Mouse (Mus musculus) forebrain, embryonic 13.5 days (tissue): ENCODE data around the gene Gpc6. TPM values are rescaled to one million over a fixed set of nuclear protein-coding genes. Genes with fewer than 3 reads are reported as not detected.

Experiments
- ATAC-seq: fragments of 200-750 bp; cut with Nextera tagmentation; 2 replicates; pipeline ENCODE4 v1.8.0; 2017
- H3K27ac ChIP-seq: fragments of 300-500 bp; sonication (generic); 2 replicates; pipeline ENCODE4 v1.5.1; 2015; ENCODE audit warnings: inconsistent platforms, mild to moderate bottlenecking, moderate library complexity
- H3K27me3 ChIP-seq: fragments of 300-500 bp; sonication (generic); 2 replicates; pipeline ENCODE4 v1.6.1; 2015; ENCODE audit warnings: mild to moderate bottlenecking, inconsistent platforms
- H3K36me3 ChIP-seq: fragments of 300-500 bp; sonication (generic); 2 replicates; pipeline ENCODE4 v1.6.1; 2015; ENCODE audit warnings: mild to moderate bottlenecking, inconsistent platforms; ENCODE audit not compliant: poor library complexity, severe bottlenecking
- H3K4me1 ChIP-seq: fragments of 300-500 bp; sonication (generic); 2 replicates; pipeline ENCODE4 v1.6.1; 2015; ENCODE audit warnings: inconsistent platforms
- H3K4me2 ChIP-seq: fragments of 300-500 bp; sonication (generic); 2 replicates; pipeline ENCODE4 v1.6.1; 2015; ENCODE audit warnings: inconsistent platforms, mild to moderate bottlenecking, moderate library complexity
- H3K4me3 ChIP-seq: fragments of 300-500 bp; sonication (generic); 2 replicates; pipeline ENCODE4 v1.5.1; 2015; ENCODE audit warnings: mild to moderate bottlenecking, inconsistent platforms
- H3K9ac ChIP-seq: fragments of 300-500 bp; sonication (generic); 2 replicates; pipeline ENCODE4 v1.6.1; 2015; ENCODE audit warnings: mild to moderate bottlenecking, inconsistent platforms
- H3K9me3 ChIP-seq: fragments of 300-500 bp; sonication (generic); replicated peaks from 2 replicates; pipeline ENCODE4 v1.6.1; 2016; ENCODE audit warnings: inconsistent platforms
- WGBS: fragments of 180-500 bp; shearing (Covaris S2); methylation state at CpG from one replicate; pipeline ENCODE4 v1.1.7; 2015; 5-methylcytosine and 5-hydroxymethylcytosine counted together
- polyA plus RNA-seq: library from polyadenylated mRNA; unstranded; fragments of >200 nt; fragmentation: Nextera tagmentation; extraction: Ambion mirVana; gene quantifications from 2 replicates; pipeline ENCODE4 v1.2.1, GENCODE M21; 2015

Gene Gpc6
- polyA plus RNA-seq, 1 experiment from 2014 or later = 20.0 TPM

- WGBS = 91% methylated on average over 11 of the region's 11 CpGs
- Histone ChIP-seq H3K27ac (no peak overlapping the region), H3K27me3 (no peaks in the 10 kb centered on the region), H3K36me3 (no peaks in the 10 kb centered on the region), H3K4me3 (no peak overlapping the region), H3K4me1 (no peaks in the 10 kb centered on the region), H3K4me2 (no peak overlapping the region), H3K9me3 (no peaks in the 10 kb centered on the region), H3K9ac (no peak overlapping the region)
- no peak for ATAC-seq
Observed at GRCm38 (mm10) chr14:117849591-117850505, 924.7 kb downstream of the Gpc6 start.

- Histone ChIP-seq H3K4me3 (no peak overlapping the region), H3K9me3 (no peaks in the 10 kb centered on the region), H3K9ac (no peak overlapping the region), H3K36me3 (no peaks in the 10 kb centered on the region), H3K4me1 (no peaks in the 10 kb centered on the region), H3K27me3 (no peaks in the 10 kb centered on the region), H3K4me2 (no peak overlapping the region), H3K27ac (no peak overlapping the region)
- ATAC-seq = no peak
- 91% methylated on average over 3 of the region's 3 CpGs for WGBS
Observed at GRCm38 (mm10) chr14:117852266-117852665, 927.2 kb downstream of the Gpc6 start.

GRCm38 (mm10) chr14:117852842-117853241 lies 927.7 kb downstream of the Gpc6 start:
- no peak overlapping the region for H3K9ac ChIP-seq
- H3K27ac ChIP-seq = no peak overlapping the region
- H3K36me3 ChIP-seq = no peaks in the 10 kb centered on the region
- H3K4me3 ChIP-seq = no peak overlapping the region
- no peak overlapping the region for H3K4me2 ChIP-seq
- ATAC-seq = no peak
- no peaks in the 10 kb centered on the region for H3K9me3 ChIP-seq
- H3K27me3 ChIP-seq = no peaks in the 10 kb centered on the region
- no peaks in the 10 kb centered on the region for H3K4me1 ChIP-seq
- 87% methylated on average over 2 of the region's 2 CpGs for WGBS

- Histone ChIP-seq H3K4me2 (no peak overlapping the region), H3K9ac (no peak overlapping the region), H3K4me3 (no peak overlapping the region), H3K9me3 (no peaks in the 10 kb centered on the region), H3K36me3 (no peaks in the 10 kb centered on the region), H3K27ac (no peak overlapping the region), H3K4me1 (no peaks in the 10 kb centered on the region), H3K27me3 (no peaks in the 10 kb centered on the region)
- ATAC-seq = no peak
- WGBS = 93% methylated on average over 5 of the region's 5 CpGs
Observed at GRCm38 (mm10) chr14:117854498-117854897, 929.4 kb downstream of the Gpc6 start.

GRCm38 (mm10) chr14:117871268-117871667 lies 946.2 kb downstream of the Gpc6 start:
- no peak overlapping the region for H3K4me2 ChIP-seq
- no peak for ATAC-seq
- no peaks in the 10 kb centered on the region for H3K27me3 ChIP-seq
- H3K4me1 ChIP-seq = no peaks in the 10 kb centered on the region
- no peak overlapping the region for H3K9ac ChIP-seq
- H3K9me3 ChIP-seq = no peaks in the 10 kb centered on the region
- H3K4me3 ChIP-seq = no peak overlapping the region
- H3K27ac ChIP-seq = no peak overlapping the region
- peaks cover 3% of the 10 kb centered on the region; the same call in 1 of the 2 replicates for H3K36me3 ChIP-seq

GRCm38 (mm10) chr14:117879313-117879712 lies 954.2 kb downstream of the Gpc6 start:
- ATAC-seq = no peak

GRCm38 (mm10) chr14:117881112-117881511 lies 956.0 kb downstream of the Gpc6 start:
- Histone ChIP-seq H3K27me3 (no peaks in the 10 kb centered on the region), H3K36me3 (no peaks in the 10 kb centered on the region), H3K4me2 (no peak overlapping the region), H3K9ac (no peak overlapping the region), H3K27ac (no peak overlapping the region), H3K4me1 (no peaks in the 10 kb centered on the region), H3K9me3 (peaks cover 2% of the 10 kb centered on the region; the same call in 1 of the 2 replicates), H3K4me3 (no peak overlapping the region)
- no peak for ATAC-seq
- 55% methylated on average over 6 of the region's 6 CpGs for WGBS

More at GRCm38 (mm10) chr14:117879313-117879712, 954.2 kb downstream of the Gpc6 start:
- peaks cover 2% of the 10 kb centered on the region; the same call in 1 of the 2 replicates for H3K9me3 ChIP-seq
- H3K4me3 ChIP-seq = no peak overlapping the region
- no peaks in the 10 kb centered on the region for H3K4me1 ChIP-seq
- no peaks in the 10 kb centered on the region for H3K36me3 ChIP-seq
- 93% methylated on average over 9 of the region's 9 CpGs for WGBS
- H3K27ac ChIP-seq = no peak overlapping the region
- no peaks in the 10 kb centered on the region for H3K27me3 ChIP-seq
- H3K9ac ChIP-seq = no peak overlapping the region
- no peak overlapping the region for H3K4me2 ChIP-seq

GRCm38 (mm10) chr14:117882222-117882621 lies 957.1 kb downstream of the Gpc6 start:
- Histone ChIP-seq H3K27me3 (no peaks in the 10 kb centered on the region), H3K4me1 (no peaks in the 10 kb centered on the region), H3K9ac (no peak overlapping the region), H3K27ac (no peak overlapping the region), H3K4me3 (no peak overlapping the region), H3K4me2 (no peak overlapping the region), H3K9me3 (peaks cover 2% of the 10 kb centered on the region; the same call in 1 of the 2 replicates), H3K36me3 (no peaks in the 10 kb centered on the region)
- peak; percentile 38; the same call in 1 of the 2 replicates for ATAC-seq
- 65% methylated on average over 3 of the region's 3 CpGs for WGBS

- Histone ChIP-seq H3K9ac (no peak overlapping the region), H3K4me3 (no peak overlapping the region), H3K4me2 (no peak overlapping the region), H3K27me3 (no peaks in the 10 kb centered on the region), H3K36me3 (no peaks in the 10 kb centered on the region), H3K4me1 (peaks cover 11% of the 10 kb centered on the region; the same call in 1 of the 2 replicates), H3K27ac (no peak overlapping the region), H3K9me3 (no peaks in the 10 kb centered on the region)
- WGBS = 61% methylated on average over 2 of the region's 2 CpGs
- ATAC-seq = no peak
Observed at GRCm38 (mm10) chr14:117889653-117890052, 964.5 kb downstream of the Gpc6 start.

GRCm38 (mm10) chr14:117891426-117891825 lies 966.3 kb downstream of the Gpc6 start:
- no peak overlapping the region for H3K4me2 ChIP-seq
- H3K27me3 ChIP-seq = no peaks in the 10 kb centered on the region
- ATAC-seq = no peak
- WGBS = 69% methylated on average over 7 of the region's 7 CpGs
- no peak overlapping the region for H3K4me3 ChIP-seq
- H3K9ac ChIP-seq = no peak overlapping the region
- H3K9me3 ChIP-seq = no peaks in the 10 kb centered on the region
- no peak overlapping the region for H3K27ac ChIP-seq
- no peaks in the 10 kb centered on the region for H3K36me3 ChIP-seq
- peaks cover 22% of the 10 kb centered on the region for H3K4me1 ChIP-seq

- Histone ChIP-seq H3K9ac (no peak overlapping the region), H3K4me1 (peaks cover 22% of the 10 kb centered on the region), H3K27ac (no peak overlapping the region), H3K4me2 (no peak overlapping the region), H3K9me3 (no peaks in the 10 kb centered on the region), H3K36me3 (no peaks in the 10 kb centered on the region), H3K4me3 (no peak overlapping the region), H3K27me3 (no peaks in the 10 kb centered on the region)
- WGBS = 90% methylated on average over 4 of the region's 4 CpGs
- no peak for ATAC-seq
Observed at GRCm38 (mm10) chr14:117892026-117892425, 966.9 kb downstream of the Gpc6 start.

GRCm38 (mm10) chr14:117894869-117895538 lies 969.9 kb downstream of the Gpc6 start:
- peak; percentile 72 for ATAC-seq
- peak overlapping the region; percentile 6; the same call in 1 of the 2 replicates for H3K4me3 ChIP-seq
- WGBS = 52% methylated on average over 10 of the region's 10 CpGs
- H3K4me2 ChIP-seq = peak overlapping the region; percentile 39
- H3K9ac ChIP-seq = no peak overlapping the region
- H3K36me3 ChIP-seq = no peaks in the 10 kb centered on the region
- H3K27ac ChIP-seq = peak overlapping the region; percentile 38
- peaks cover 22% of the 10 kb centered on the region for H3K4me1 ChIP-seq
- H3K27me3 ChIP-seq = no peaks in the 10 kb centered on the region
- no peaks in the 10 kb centered on the region for H3K9me3 ChIP-seq
